Mouse (Mus musculus): ENCODE results near the gene Pold4. TPM values are rescaled to one million over a fixed set of nuclear protein-coding genes. Genes with fewer than 3 reads are reported as not detected.

Gene Pold4
- polyA plus RNA-seq, 1 experiment, result 116 TPM

GRCm38 (mm10) chr19:4263702-4264101 lies 32.0 kb downstream of the Pold4 start:
- 81% methylated on average over 14 of the region's 14 CpGs for WGBS
- DNase-seq (ENCODE audit: low read depth, low spot score), result no peak

DNA sequence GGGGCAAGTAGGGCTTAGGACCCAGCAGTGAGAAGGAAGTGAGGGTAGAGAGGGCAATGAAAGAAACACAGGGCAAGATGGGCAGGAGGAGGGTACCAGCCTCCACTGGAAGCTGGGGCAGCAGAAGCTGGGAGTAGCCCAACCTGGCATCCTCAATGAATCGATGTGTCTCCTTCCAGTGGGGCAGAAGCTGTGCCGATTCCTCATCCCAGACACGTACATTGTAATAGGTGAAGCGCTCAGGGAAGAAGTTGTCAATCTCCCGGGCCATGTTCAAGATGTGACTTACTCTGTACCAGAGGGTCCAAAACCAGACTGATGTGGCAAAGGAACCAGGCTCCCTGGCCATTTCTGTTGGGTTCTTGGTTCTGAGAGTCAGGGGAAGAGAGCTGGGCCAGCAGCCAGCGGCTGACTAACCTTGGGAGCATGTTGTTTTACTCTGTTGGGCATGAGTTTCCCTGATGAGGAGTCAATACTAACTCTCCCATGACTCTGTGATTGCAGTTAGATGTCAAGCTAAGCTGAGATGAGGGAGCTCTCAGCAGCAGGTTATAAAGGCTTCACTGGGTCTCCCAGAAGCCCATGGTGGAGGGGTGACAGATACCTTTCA lies 32.6 kb downstream of the Pold4 start:
- no peak for DNase-seq (ENCODE audit: low read depth, low spot score)
- 96% methylated on average over 6 of the region's 6 CpGs for WGBS

GRCm38 (mm10) chr19:4265956-4266355 lies 34.3 kb downstream of the Pold4 start:
- DNase-seq (ENCODE audit: low read depth, low spot score), result no peak
- WGBS, result 85% methylated on average over 4 of the region's 4 CpGs

DNA sequence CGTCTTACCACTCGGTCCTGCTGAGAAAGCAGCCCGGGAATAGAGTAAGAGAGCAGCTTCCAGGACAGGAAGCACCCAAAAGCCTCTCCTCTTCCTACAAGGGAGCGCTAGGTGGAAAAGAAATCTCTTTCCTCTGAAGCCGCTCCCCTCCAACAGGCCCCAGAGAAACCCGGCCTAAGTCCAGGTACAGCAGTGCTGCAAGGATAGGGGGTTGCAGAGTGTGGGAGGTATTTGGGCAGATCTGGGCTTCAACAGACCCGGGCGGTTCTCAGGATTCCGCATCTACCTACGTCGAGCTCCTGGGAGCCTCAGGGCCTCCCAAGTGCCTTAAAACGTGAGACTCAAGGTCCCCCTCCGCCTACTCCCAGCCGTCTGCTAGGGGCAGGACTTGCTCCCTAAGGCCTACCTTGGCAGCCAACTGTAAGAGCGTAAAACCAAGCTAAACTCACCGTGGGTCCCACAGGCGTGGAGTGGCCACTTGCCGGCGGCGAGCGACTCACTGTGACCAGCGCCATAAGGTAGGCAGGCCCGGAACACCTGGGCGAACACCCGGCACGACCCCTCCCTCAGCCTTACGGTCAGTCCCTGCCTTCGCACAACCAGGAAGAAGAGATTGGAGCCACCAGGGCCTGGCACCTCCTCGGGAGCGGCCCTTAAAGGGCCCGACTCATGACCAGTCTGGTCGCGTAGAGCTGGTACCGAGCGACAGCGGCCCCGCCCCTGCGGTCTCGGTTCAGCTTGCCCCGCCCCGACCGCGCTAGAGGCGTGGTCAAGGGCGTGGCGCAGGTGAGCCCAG lies 37.1 kb downstream of the Pold4 start, which contains the start of gene Ssh3:
Gene Ssh3, minus strand, starts transcription at position 615 of the 796 bp plus-strand sequence.
- 5% methylated on average over 46 of the region's 46 CpGs for WGBS
- peak; percentile 73 for DNase-seq (ENCODE audit: low read depth, low spot score)

- WGBS, result 84% methylated on average over 6 of the region's 6 CpGs
These were observed 38.5 kb downstream of the Pold4 start for GRCm38 (mm10) chr19:4270187-4270586.

GRCm38 (mm10) chr19:4270972-4271371 lies 39.3 kb downstream of the Pold4 start:
- 95% methylated on average over 11 of the region's 11 CpGs for WGBS
- no peak for DNase-seq (ENCODE audit: low read depth, low spot score)

More at GRCm38 (mm10) chr19:4270187-4270586, 38.5 kb downstream of the Pold4 start:
- DNase-seq (ENCODE audit: low read depth, low spot score), result no peak

- WGBS, result 94% methylated on average over 1 of the region's 1 CpGs
- no peak for DNase-seq (ENCODE audit: low read depth, low spot score)
These were observed 47.8 kb downstream of the Pold4 start for GRCm38 (mm10) chr19:4279487-4279886.

GRCm38 (mm10) chr19:4280425-4280824 lies 48.7 kb downstream of the Pold4 start:
- DNase-seq (ENCODE audit: low read depth, low spot score), result no peak
- WGBS, result 94% methylated on average over 9 of the region's 9 CpGs

DNA sequence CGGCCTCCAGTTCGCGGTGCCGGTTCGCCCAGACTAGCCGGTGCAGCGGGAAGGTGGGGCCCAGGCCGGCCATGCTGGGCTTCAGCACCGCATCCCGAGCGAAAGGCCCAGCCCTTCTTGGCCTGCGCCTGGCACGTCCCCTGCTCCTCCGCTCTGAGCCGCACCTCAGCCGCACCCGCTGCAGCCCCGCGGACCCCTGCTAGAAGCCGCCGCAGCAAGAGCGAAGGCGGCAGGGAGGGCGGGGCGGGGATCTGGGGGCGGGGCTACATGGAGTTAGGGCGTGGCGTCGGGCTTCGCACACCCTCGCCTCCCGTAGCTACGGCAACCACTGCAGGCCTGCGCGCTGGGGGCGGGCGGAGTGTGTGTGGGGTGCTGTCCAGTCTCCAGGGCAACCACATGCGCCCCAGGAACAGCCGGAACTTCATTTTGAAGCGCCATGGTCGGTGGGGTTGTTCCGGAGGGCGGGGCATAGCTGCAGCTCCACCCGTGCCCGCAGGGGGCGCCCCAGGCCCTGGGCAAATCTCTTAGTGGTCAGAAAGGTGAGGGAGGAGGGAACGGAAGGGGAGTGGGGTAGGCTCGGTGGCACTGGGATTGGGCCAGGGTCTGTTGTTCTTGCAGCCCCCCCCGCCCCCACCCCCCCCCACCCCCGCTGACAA lies 51.3 kb downstream of the Pold4 start, which contains the start of gene Ankrd13d:
Gene Ankrd13d, minus strand, starts transcription at position 240 of the 656 bp plus-strand sequence.
- peak; percentile 24 for DNase-seq (ENCODE audit: low read depth, low spot score)

More for the DNA sequence above, 51.3 kb downstream of the Pold4 start, which contains the start of gene Ankrd13d:
- under 1% methylated on average over 48 of the region's 50 CpGs for WGBS

Other genes with a start within 250 kb of the Pold4 start
- gene Acy3, start 245.3 kb upstream of the Pold4 start, polyA plus RNA-seq (2012; rRNA removed), result 42.5 and 88.2 TPM in 2 replicates
- gene Tbx10, start 239.1 kb upstream of the Pold4 start, polyA plus RNA-seq (2012; rRNA removed), result not detected in 2 replicates
- 7.7 and 10.5 TPM in 2 replicates for gene Nudt8, start 231.3 kb upstream of the Pold4 start, polyA plus RNA-seq (2012; rRNA removed)
- gene Gm49405, start 231.3 kb upstream of the Pold4 start, polyA plus RNA-seq (2012; rRNA removed), result 1.0 and 2.2 TPM in 2 replicates
- 6.8 and 7.3 TPM in 2 replicates for gene Doc2g, start 228.6 kb upstream of the Pold4 start, polyA plus RNA-seq (2012; rRNA removed)
- 152 and 205 TPM in 2 replicates for gene Ndufv1, start 219.1 kb upstream of the Pold4 start, polyA plus RNA-seq (2012; rRNA removed)
- 910 and 1,226 TPM in 2 replicates for gene Gstp1, start 193.9 kb upstream of the Pold4 start, polyA plus RNA-seq (2012; rRNA removed)
- gene Gstp2, start 185.9 kb upstream of the Pold4 start, polyA plus RNA-seq (2012; rRNA removed), result 188 and 228 TPM in 2 replicates
- gene Gstp3, start 172.3 kb upstream of the Pold4 start, polyA plus RNA-seq (2012; rRNA removed), result 19.4 and 21.9 TPM in 2 replicates
- gene Cabp2, start 150.3 kb upstream of the Pold4 start, polyA plus RNA-seq (2012; rRNA removed), result not detected in 2 replicates
- 319 and 372 TPM in 2 replicates for gene Cdk2ap2, start 134.7 kb upstream of the Pold4 start, polyA plus RNA-seq (2012; rRNA removed)
- 114 and 145 TPM in 2 replicates for gene Pitpnm1, start 131.9 kb upstream of the Pold4 start, polyA plus RNA-seq (2012; rRNA removed)
- gene Aip, start 106.0 kb upstream of the Pold4 start, polyA plus RNA-seq (2012; rRNA removed), result 62.8 and 63.6 TPM in 2 replicates
- 0.03 TPM in 1 of 2 replicates, not detected in the other for gene Gpr152, start 92.1 kb upstream of the Pold4 start, polyA plus RNA-seq (2012; rRNA removed)
- 0.45 and 0.88 TPM in 2 replicates for gene Cabp4, start 87.9 kb upstream of the Pold4 start, polyA plus RNA-seq (2012; rRNA removed)
- gene Coro1b, start 83.3 kb upstream of the Pold4 start, polyA plus RNA-seq (2012; rRNA removed), result 385 and 500 TPM in 2 replicates
- gene Ptprcap, start 78.3 kb upstream of the Pold4 start, polyA plus RNA-seq (2012; rRNA removed), result 56.3 and 62.6 TPM in 2 replicates
- gene Rps6kb2, start 68.5 kb upstream of the Pold4 start, polyA plus RNA-seq (2012; rRNA removed), result 37.5 and 49.3 TPM in 2 replicates
- gene Carns1, start 56.4 kb upstream of the Pold4 start, polyA plus RNA-seq (2012; rRNA removed), result 3.2 and 3.3 TPM in 2 replicates
- gene Tbc1d10c, start 40.6 kb upstream of the Pold4 start, polyA plus RNA-seq (2012; rRNA removed), result 23.0 TPM in 2 replicates
- 374 and 382 TPM in 2 replicates for gene Ppp1ca, start 39.8 kb upstream of the Pold4 start, polyA plus RNA-seq (2012; rRNA removed)
- 25.5 and 26.9 TPM in 2 replicates for gene Rad9a, start 30.2 kb upstream of the Pold4 start, polyA plus RNA-seq (2012; rRNA removed)
- 7.4 and 8.4 TPM in 2 replicates for gene Clcf1, start 17.7 kb upstream of the Pold4 start, polyA plus RNA-seq (2012; rRNA removed)
- not detected in 2 replicates for gene AC109138.7, start 17.5 kb upstream of the Pold4 start, polyA plus RNA-seq (2012; rRNA removed)
- gene Ssh3, start 37.3 kb downstream of the Pold4 start, polyA plus RNA-seq (2012; rRNA removed), result 102 and 151 TPM in 2 replicates
- gene Ankrd13d, start 51.2 kb downstream of the Pold4 start, polyA plus RNA-seq (2012; rRNA removed), result 2.0 and 2.4 TPM in 2 replicates
- 99.9 and 108 TPM in 2 replicates for gene Grk2, start 74.3 kb downstream of the Pold4 start, polyA plus RNA-seq (2012; rRNA removed)
- gene Kdm2a, start 166.4 kb downstream of the Pold4 start, polyA plus RNA-seq (2012; rRNA removed), result 64.6 and 107 TPM in 2 replicates
- 46.4 and 88.5 TPM in 2 replicates for gene Rhod, start 207.5 kb downstream of the Pold4 start, polyA plus RNA-seq (2012; rRNA removed)
- gene Syt12, start 245.5 kb downstream of the Pold4 start, polyA plus RNA-seq (2012; rRNA removed), result 4.4 and 7.7 TPM in 2 replicates